Mouse (Mus musculus): ENCODE measurements around the gene Cxcl17. TPM values are rescaled to one million over a fixed set of nuclear protein-coding genes. Genes with fewer than 3 reads are reported as not detected.

Gene Cxcl17
- polyA plus RNA-seq, 1 experiment from 2014 or later = 0.47 TPM

- Histone ChIP-seq H3K4me3 (replicated peaks; ENCODE audit: low read depth, low read length) (no peak overlapping the region), H3K9me3 (replicated peaks; ENCODE audit: low read length) (no peaks in the 10 kb centered on the region), H3K27me3 (ENCODE audit: insufficient read depth, low read length) (no peaks in the 10 kb centered on the region), H3K36me3 (ENCODE audit: insufficient read depth, low read length) (peaks cover 30% of the 10 kb centered on the region), H3K4me1 (replicated peaks; ENCODE audit: insufficient read depth, low read length) (peaks cover 7% of the 10 kb centered on the region; the same call in 1 of the 2 replicates), H3K9ac (ENCODE audit: low read depth, low read length) (0 out of 2 replicates have a peak overlapping the region, but pooled peaks have one; percentile 18), H3K27ac (peak overlapping the region; percentile 73), H3K4me2 (ENCODE audit: low read length) (no peak overlapping the region)
- DNase-seq (ENCODE audit: low spot score) (peak; percentile 61), ATAC-seq (replicated peaks; ENCODE audit: low FRiP score, low read depth) (peak; percentile 23)
- TF ChIP-seq CTCF (IDR thresholded peaks at IDR 0.05; ENCODE audit: low read depth) = no peak
- WGBS = 68% methylated on average over 12 of the region's 12 CpGs
Observed at GRCm38 (mm10) chr7:25385850-25386555, 26.7 kb downstream of the Cxcl17 start.

- no peak for TF ChIP-seq CTCF (IDR thresholded peaks at IDR 0.05; ENCODE audit: low read depth)
- 94% methylated on average over 12 of the region's 12 CpGs for WGBS
- DNase-seq (ENCODE audit: low spot score) (no peak), ATAC-seq (replicated peaks; ENCODE audit: low FRiP score, low read depth) (no peak)
- H3K36me3 ChIP-seq (ENCODE audit: insufficient read depth, low read length) = peaks cover 34% of the 10 kb centered on the region
- H3K4me3 ChIP-seq (replicated peaks; ENCODE audit: low read depth, low read length) = no peak overlapping the region
- no peaks in the 10 kb centered on the region for H3K27me3 ChIP-seq (ENCODE audit: insufficient read depth, low read length)
- no peak overlapping the region for H3K9ac ChIP-seq (ENCODE audit: low read depth, low read length)
- H3K9me3 ChIP-seq (replicated peaks; ENCODE audit: low read length) = no peaks in the 10 kb centered on the region
- H3K4me2 ChIP-seq (ENCODE audit: low read length) = no peak overlapping the region
- peaks cover 5% of the 10 kb centered on the region; the same call in 1 of the 2 replicates for H3K4me1 ChIP-seq (replicated peaks; ENCODE audit: insufficient read depth, low read length)
- H3K27ac ChIP-seq = no peak overlapping the region
Observed at GRCm38 (mm10) chr7:25385259-25385658, 27.4 kb downstream of the Cxcl17 start.

DNA sequence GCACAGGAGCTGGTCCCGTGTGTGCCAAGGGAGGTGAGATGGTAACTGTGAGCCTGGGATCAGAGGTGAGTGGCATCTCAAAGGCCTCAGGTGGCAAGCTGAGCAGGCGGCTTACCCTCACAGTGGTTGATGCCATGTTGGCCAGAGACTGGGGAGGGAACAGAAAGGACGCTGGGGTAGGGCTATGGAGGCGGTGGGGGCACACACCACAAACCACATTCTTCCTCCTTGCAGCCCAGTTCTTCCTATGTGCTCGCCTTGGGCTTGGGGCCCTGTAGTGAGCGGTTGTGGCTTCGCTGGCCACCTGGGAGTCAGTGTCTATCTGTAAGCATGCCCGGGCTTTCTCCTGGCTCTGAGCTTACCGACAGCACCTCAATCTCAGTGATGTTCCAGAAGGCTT is 27.9 kb downstream of the Cxcl17 start:
- H3K4me1 ChIP-seq (replicated peaks; ENCODE audit: insufficient read depth, low read length) = peaks cover under 1% of the 10 kb centered on the region; the same call in 1 of the 2 replicates
- peaks cover 34% of the 10 kb centered on the region for H3K36me3 ChIP-seq (ENCODE audit: insufficient read depth, low read length)
- DNase-seq (ENCODE audit: low spot score) (no peak), ATAC-seq (replicated peaks; ENCODE audit: low FRiP score, low read depth) (no peak)
- H3K27me3 ChIP-seq (ENCODE audit: insufficient read depth, low read length) = no peaks in the 10 kb centered on the region
- WGBS = 92% methylated on average over 9 of the region's 9 CpGs
- no peak overlapping the region for H3K4me2 ChIP-seq (ENCODE audit: low read length)
- no peak overlapping the region for H3K4me3 ChIP-seq (replicated peaks; ENCODE audit: low read depth, low read length)
- H3K27ac ChIP-seq = no peak overlapping the region
- TF ChIP-seq CTCF (IDR thresholded peaks at IDR 0.05; ENCODE audit: low read depth) = no peak
- H3K9ac ChIP-seq (ENCODE audit: low read depth, low read length) = no peak overlapping the region
- H3K9me3 ChIP-seq (replicated peaks; ENCODE audit: low read length) = no peaks in the 10 kb centered on the region

- Histone ChIP-seq H3K4me2 (ENCODE audit: low read length) (no peak overlapping the region), H3K36me3 (ENCODE audit: insufficient read depth, low read length) (peaks cover 34% of the 10 kb centered on the region), H3K27ac (no peak overlapping the region), H3K27me3 (ENCODE audit: insufficient read depth, low read length) (no peaks in the 10 kb centered on the region), H3K9me3 (replicated peaks; ENCODE audit: low read length) (no peaks in the 10 kb centered on the region), H3K4me3 (replicated peaks; ENCODE audit: low read depth, low read length) (no peak overlapping the region), H3K4me1 (replicated peaks; ENCODE audit: insufficient read depth, low read length) (no peaks in the 10 kb centered on the region; the same call in 1 of the 2 replicates), H3K9ac (ENCODE audit: low read depth, low read length) (no peak overlapping the region)
- ATAC-seq (replicated peaks; ENCODE audit: low FRiP score, low read depth) (no peak), DNase-seq (ENCODE audit: low spot score) (no peak)
- WGBS = 91% methylated on average over 13 of the region's 13 CpGs
- no peak for TF ChIP-seq CTCF (IDR thresholded peaks at IDR 0.05; ENCODE audit: low read depth)
Observed at GRCm38 (mm10) chr7:25384318-25384717, 28.4 kb downstream of the Cxcl17 start.

GRCm38 (mm10) chr7:25383891-25384290 is 28.8 kb downstream of the Cxcl17 start:
- Histone ChIP-seq H3K9me3 (replicated peaks; ENCODE audit: low read length) (no peaks in the 10 kb centered on the region), H3K4me3 (replicated peaks; ENCODE audit: low read depth, low read length) (no peak overlapping the region), H3K36me3 (ENCODE audit: insufficient read depth, low read length) (peaks cover 34% of the 10 kb centered on the region), H3K27ac (no peak overlapping the region), H3K4me2 (ENCODE audit: low read length) (no peak overlapping the region), H3K9ac (ENCODE audit: low read depth, low read length) (no peak overlapping the region), H3K4me1 (replicated peaks; ENCODE audit: insufficient read depth, low read length) (no peaks in the 10 kb centered on the region; the same call in 1 of the 2 replicates), H3K27me3 (ENCODE audit: insufficient read depth, low read length) (no peaks in the 10 kb centered on the region)
- no peak for ATAC-seq (replicated peaks; ENCODE audit: low FRiP score, low read depth)
- no peak for TF ChIP-seq CTCF (IDR thresholded peaks at IDR 0.05; ENCODE audit: low read depth)
- no peak for DNase-seq (ENCODE audit: low spot score)
- WGBS = 84% methylated on average over 4 of the region's 4 CpGs

GRCm38 (mm10) chr7:25383385-25383784 is 29.3 kb downstream of the Cxcl17 start:
- Histone ChIP-seq H3K27ac (no peak overlapping the region), H3K4me2 (ENCODE audit: low read length) (no peak overlapping the region), H3K9me3 (replicated peaks; ENCODE audit: low read length) (no peaks in the 10 kb centered on the region), H3K4me1 (replicated peaks; ENCODE audit: insufficient read depth, low read length) (no peaks in the 10 kb centered on the region; the same call in 1 of the 2 replicates), H3K27me3 (ENCODE audit: insufficient read depth, low read length) (no peaks in the 10 kb centered on the region), H3K36me3 (ENCODE audit: insufficient read depth, low read length) (peaks cover 34% of the 10 kb centered on the region), H3K9ac (ENCODE audit: low read depth, low read length) (no peak overlapping the region), H3K4me3 (replicated peaks; ENCODE audit: low read depth, low read length) (no peak overlapping the region)
- no peak for DNase-seq (ENCODE audit: low spot score)
- no peak for ATAC-seq (replicated peaks; ENCODE audit: low FRiP score, low read depth)
- WGBS = 93% methylated on average over 7 of the region's 7 CpGs
- no peak for TF ChIP-seq CTCF (IDR thresholded peaks at IDR 0.05; ENCODE audit: low read depth)

Data from kidney, postnatal 0 days (tissue).